Mouse (Mus musculus) hindbrain, postnatal 0 days (tissue): Measurements from ENCODE around the gene D11Wsu47e. TPM values are rescaled to one million over a fixed set of nuclear protein-coding genes. Genes with fewer than 3 reads are reported as not detected.

Experiments used
- ATAC-seq: fragments of 200-750 bp; cut with Nextera tagmentation; 2 replicates; pipeline ENCODE4 v1.8.0; 2017; ENCODE audit warnings: mild to moderate bottlenecking, moderate TSS enrichment, moderate library complexity
- DNase-seq: peaks from one replicate; pipeline ENCODE4 v3.0.0-alpha.2; 2015; ENCODE audit warnings: low spot score
- H3K27ac ChIP-seq: fragments of 300-500 bp; sonication (generic); 2 replicates; pipeline ENCODE4 v1.5.1; 2014; ENCODE audit warnings: mild to moderate bottlenecking
- H3K27me3 ChIP-seq: fragments of 300-500 bp; sonication (generic); 2 replicates; pipeline ENCODE4 v1.6.1; 2014; ENCODE audit warnings: low read length, mixed read lengths; ENCODE audit not compliant: insufficient read depth
- H3K36me3 ChIP-seq: fragments of 300-500 bp; sonication (generic); 2 replicates; pipeline ENCODE4 v1.6.1; 2014; ENCODE audit warnings: low read length, mixed read lengths; ENCODE audit not compliant: insufficient read depth
- H3K4me1 ChIP-seq: fragments of 300-500 bp; sonication (generic); 2 replicates; pipeline ENCODE4 v1.6.1; 2014; ENCODE audit warnings: antibody characterized with exemption, low read length, mixed read lengths; ENCODE audit not compliant: insufficient read depth
- H3K4me2 ChIP-seq: fragments of 300-500 bp; sonication (generic); 2 replicates; pipeline ENCODE4 v1.6.1; 2014; ENCODE audit warnings: low read depth, mild to moderate bottlenecking, low read length, moderate library complexity, mixed read lengths
- H3K4me3 ChIP-seq: fragments of 300-500 bp; sonication (generic); 2 replicates; pipeline ENCODE4 v1.5.1; 2014; ENCODE audit warnings: low read length
- H3K9ac ChIP-seq: fragments of 300-500 bp; sonication (generic); replicated peaks from 2 replicates; pipeline ENCODE4 v1.6.1; 2014; ENCODE audit warnings: mild to moderate bottlenecking, low read length, moderate library complexity, mixed read lengths
- H3K9me3 ChIP-seq: fragments of 300-500 bp; sonication (generic); 2 replicates; pipeline ENCODE4 v1.6.1; 2016; ENCODE audit warnings: low read length, mixed read lengths
- CTCF ChIP-seq: IDR thresholded peaks from 2 replicates; pipeline ENCODE4 v1.5.1; 2016; ENCODE audit warnings: antibody characterized with exemption, control low read depth, low read depth
- WGBS: fragments of 180-500 bp; shearing (Covaris S2); extraction: QIAGEN DNeasy Blood & Tissue Kit; methylation state at CpG from one replicate; pipeline ENCODE4 v1.1.7; 2014; 5-methylcytosine and 5-hydroxymethylcytosine counted together
- polyA plus RNA-seq: library from polyadenylated mRNA; unstranded; fragments of >200 nt; fragmentation: Nextera tagmentation; extraction: Ambion mirVana; gene quantifications from 2 replicates; pipeline ENCODE4 v1.2.1, GENCODE M21; 2015
- total RNA-seq: library from RNA; depleted of rRNA; stranded (reverse); fragments of >200 nt; gene quantifications from 2 replicates; pipeline ENCODE4 v1.2.3, GENCODE M21; 2014

Gene D11Wsu47e
- total and polyA plus RNA-seq, 2 experiments from 2014 or later = 17.7 to 22.5 TPM

DNA sequence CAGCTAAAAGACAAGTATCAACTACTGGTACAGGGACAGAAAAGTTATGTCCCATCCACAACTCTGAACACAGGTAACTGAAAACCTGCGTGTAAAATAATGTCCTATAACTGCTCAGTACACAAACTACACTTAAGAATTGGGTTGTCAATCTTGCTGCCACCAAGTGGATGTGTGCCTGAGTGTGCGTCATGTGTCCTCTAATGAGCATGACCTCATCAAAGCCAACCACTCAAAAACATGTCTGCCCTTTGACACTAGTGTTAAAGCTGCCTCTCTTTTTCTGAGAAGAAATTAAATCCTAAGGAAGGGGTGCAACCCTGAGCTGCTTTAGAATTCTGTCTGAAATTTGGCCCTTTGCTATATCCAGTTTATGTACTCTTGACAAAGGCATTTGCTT lies 19.9 kb upstream of the D11Wsu47e start:
- no peak for ATAC-seq
- H3K9ac ChIP-seq = no peak overlapping the region
- H3K36me3 ChIP-seq = peaks cover 31% of the 10 kb centered on the region
- H3K9me3 ChIP-seq = no peaks in the 10 kb centered on the region
- no peak for TF ChIP-seq CTCF
- H3K4me1 ChIP-seq = peaks cover 3% of the 10 kb centered on the region; the same call in 1 of the 2 replicates
- no peak for DNase-seq
- 56% methylated on average over 2 of the region's 2 CpGs for WGBS
- no peak overlapping the region for H3K4me3 ChIP-seq
- no peak overlapping the region for H3K27ac ChIP-seq
- H3K27me3 ChIP-seq = no peaks in the 10 kb centered on the region
- no peak overlapping the region for H3K4me2 ChIP-seq

DNA sequence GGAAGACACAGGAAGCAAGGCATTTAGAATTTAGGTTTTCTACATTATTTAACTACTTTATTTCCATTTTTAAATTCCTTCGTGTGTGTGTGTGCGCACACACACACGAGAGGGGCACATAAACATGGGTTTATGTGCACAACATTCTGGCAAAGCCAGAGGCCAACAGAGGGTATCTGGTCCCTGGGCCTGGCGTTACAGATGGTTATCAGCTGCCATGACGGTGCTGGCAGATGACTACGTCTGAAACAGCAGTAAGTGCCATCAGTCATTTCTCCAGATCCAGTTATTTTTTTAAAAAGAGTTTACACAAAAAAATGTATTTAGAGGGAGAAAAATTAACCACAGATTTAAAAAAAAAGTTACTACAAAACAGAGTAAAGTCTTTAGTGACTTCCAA lies 18.0 kb upstream of the D11Wsu47e start:
- no peak overlapping the region for H3K9ac ChIP-seq
- ATAC-seq (no peak), DNase-seq (no peak)
- no peaks in the 10 kb centered on the region for H3K27me3 ChIP-seq
- H3K4me3 ChIP-seq = no peak overlapping the region
- no peak overlapping the region for H3K4me2 ChIP-seq
- H3K27ac ChIP-seq = no peak overlapping the region
- peaks cover 28% of the 10 kb centered on the region; the same call in 1 of the 2 replicates for H3K36me3 ChIP-seq
- peaks cover 3% of the 10 kb centered on the region; the same call in 1 of the 2 replicates for H3K4me1 ChIP-seq
- TF ChIP-seq CTCF = no peak
- no peaks in the 10 kb centered on the region for H3K9me3 ChIP-seq
- 69% methylated on average over 6 of the region's 6 CpGs for WGBS

DNA sequence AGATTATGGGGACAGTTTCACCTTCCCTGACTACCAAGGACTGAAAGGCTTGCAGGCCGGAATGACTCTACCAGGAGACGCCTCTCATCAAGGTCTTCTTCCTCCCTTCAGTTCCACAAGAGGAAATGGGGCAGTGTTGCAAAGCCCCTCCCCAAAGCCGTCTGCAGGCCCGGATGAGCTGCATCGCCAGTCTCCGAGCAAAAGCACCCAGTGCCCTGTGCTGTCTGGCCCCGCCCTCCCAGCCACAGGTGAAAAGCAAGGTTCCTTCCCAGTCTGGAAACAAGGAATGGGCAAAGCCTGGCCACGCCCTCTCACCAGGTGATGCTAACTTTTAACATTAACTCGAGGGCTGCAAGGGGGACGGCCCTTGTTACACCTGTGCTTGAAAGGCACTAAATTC lies 17.6 kb upstream of the D11Wsu47e start:
- no peak for TF ChIP-seq CTCF
- H3K27ac ChIP-seq = no peak overlapping the region

DNA sequence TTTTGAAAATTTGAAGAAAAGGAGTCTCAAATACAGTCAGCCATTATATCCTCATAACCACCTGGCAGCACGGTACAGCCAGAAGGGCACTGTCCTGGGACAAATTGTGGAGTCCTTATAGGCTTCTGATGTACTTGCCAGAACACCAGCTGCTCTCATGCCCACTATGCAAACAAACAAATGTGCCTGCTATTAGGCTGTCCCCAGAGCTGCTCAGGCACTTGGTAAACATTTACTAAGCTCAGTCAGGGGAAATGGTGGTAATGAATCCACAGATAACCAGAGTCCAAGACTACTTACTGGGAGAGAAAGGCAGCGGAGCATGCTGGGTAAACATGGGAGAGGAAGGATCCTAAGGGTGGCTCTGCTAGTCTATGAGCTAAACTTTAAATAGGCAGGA lies 17.1 kb upstream of the D11Wsu47e start:
- Histone ChIP-seq H3K9me3 (no peaks in the 10 kb centered on the region), H3K27me3 (no peaks in the 10 kb centered on the region), H3K27ac (no peak overlapping the region), H3K4me3 (no peak overlapping the region), H3K4me1 (peaks cover 3% of the 10 kb centered on the region; the same call in 1 of the 2 replicates), H3K4me2 (no peak overlapping the region), H3K36me3 (peaks cover 19% of the 10 kb centered on the region; the same call in 1 of the 2 replicates), H3K9ac (no peak overlapping the region)
- WGBS = 60% methylated on average over 2 of the region's 2 CpGs
- no peak for TF ChIP-seq CTCF
- no peak for DNase-seq
- no peak for ATAC-seq

More for the DNA sequence above, 17.6 kb upstream of the D11Wsu47e start:
- 62% methylated on average over 10 of the region's 10 CpGs for WGBS
- peaks cover 3% of the 10 kb centered on the region; the same call in 1 of the 2 replicates for H3K4me1 ChIP-seq
- no peak overlapping the region for H3K4me3 ChIP-seq
- DNase-seq = no peak
- ATAC-seq = no peak
- H3K4me2 ChIP-seq = no peak overlapping the region
- no peak overlapping the region for H3K9ac ChIP-seq
- H3K27me3 ChIP-seq = no peaks in the 10 kb centered on the region
- peaks cover 23% of the 10 kb centered on the region; the same call in 1 of the 2 replicates for H3K36me3 ChIP-seq
- no peaks in the 10 kb centered on the region for H3K9me3 ChIP-seq

DNA sequence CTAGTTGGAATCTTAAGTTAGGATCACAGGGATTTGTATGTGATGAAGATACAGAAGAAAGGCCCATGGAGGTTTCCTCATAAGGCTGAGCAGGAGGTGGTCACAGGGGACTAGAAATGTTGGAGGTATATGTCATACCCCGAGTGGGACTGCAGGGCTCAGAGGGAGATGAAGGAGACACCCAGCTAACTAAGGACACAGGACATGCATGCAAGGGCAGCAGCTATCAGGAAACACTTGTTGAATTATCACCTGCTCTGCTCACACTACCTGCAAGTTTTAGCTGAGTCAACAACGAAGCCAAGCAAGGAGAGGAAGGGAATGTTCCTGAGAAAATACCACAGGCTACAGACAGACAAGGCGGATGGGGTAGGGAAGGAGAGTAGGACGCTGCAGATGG lies 16.5 kb upstream of the D11Wsu47e start:
- Histone ChIP-seq H3K36me3 (peaks cover 19% of the 10 kb centered on the region; the same call in 1 of the 2 replicates), H3K9ac (no peak overlapping the region), H3K4me1 (peaks cover 3% of the 10 kb centered on the region; the same call in 1 of the 2 replicates), H3K9me3 (no peaks in the 10 kb centered on the region), H3K27ac (no peak overlapping the region), H3K4me2 (no peak overlapping the region), H3K4me3 (no peak overlapping the region), H3K27me3 (no peaks in the 10 kb centered on the region)
- WGBS = 91% methylated on average over 4 of the region's 4 CpGs
- no peak for TF ChIP-seq CTCF
- ATAC-seq (no peak), DNase-seq (no peak)

DNA sequence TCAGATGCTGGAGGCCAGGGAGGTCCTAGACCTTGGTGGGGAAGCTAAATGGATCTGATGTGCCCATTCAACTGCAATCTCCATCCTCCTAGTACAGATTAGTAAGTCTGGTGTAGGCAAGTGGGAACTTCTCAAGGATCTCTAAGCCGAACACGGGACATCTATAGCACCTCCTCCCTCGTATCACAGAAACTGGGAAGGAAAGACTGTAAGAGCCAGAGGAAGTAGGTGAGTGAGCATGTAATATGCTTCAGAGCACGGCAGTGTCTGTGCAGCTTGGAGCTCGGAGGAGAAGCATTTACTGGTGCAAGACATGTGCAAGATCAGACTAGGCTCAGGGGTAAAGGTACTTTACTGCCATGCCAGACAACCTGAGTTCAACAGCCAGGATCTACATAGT lies 15.4 kb upstream of the D11Wsu47e start:
- H3K9ac ChIP-seq = no peak overlapping the region
- ATAC-seq (no peak), DNase-seq (no peak)
- H3K4me2 ChIP-seq = no peak overlapping the region
- no peaks in the 10 kb centered on the region for H3K27me3 ChIP-seq
- no peak overlapping the region for H3K27ac ChIP-seq
- H3K4me3 ChIP-seq = no peak overlapping the region
- TF ChIP-seq CTCF = no peak
- peaks cover 18% of the 10 kb centered on the region for H3K36me3 ChIP-seq
- peaks cover 3% of the 10 kb centered on the region; the same call in 1 of the 2 replicates for H3K4me1 ChIP-seq
- 92% methylated on average over 5 of the region's 5 CpGs for WGBS
- no peaks in the 10 kb centered on the region for H3K9me3 ChIP-seq

DNA sequence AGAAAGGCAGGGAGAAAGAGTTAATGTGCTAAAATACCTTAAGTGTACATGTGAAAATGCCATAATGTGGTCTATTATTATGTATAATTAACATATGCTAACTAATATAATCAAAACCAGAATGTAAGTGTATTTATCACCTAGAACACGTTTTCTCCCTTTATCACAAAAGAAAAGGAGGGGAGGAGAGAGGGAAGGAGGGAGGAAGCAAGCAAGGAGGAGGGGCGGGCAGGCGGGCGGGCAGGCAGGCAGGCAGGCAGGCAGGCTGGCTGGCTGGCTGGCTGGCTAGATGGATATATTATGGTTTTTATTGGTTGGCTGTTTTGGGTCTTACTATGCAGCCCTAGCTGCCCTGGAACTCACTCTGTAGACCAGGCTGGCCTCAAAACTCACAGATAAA lies 14.5 kb upstream of the D11Wsu47e start:
- no peak for DNase-seq
- Histone ChIP-seq H3K27ac (no peak overlapping the region), H3K27me3 (no peaks in the 10 kb centered on the region), H3K36me3 (peaks cover 20% of the 10 kb centered on the region), H3K9me3 (no peaks in the 10 kb centered on the region), H3K4me1 (peaks cover 3% of the 10 kb centered on the region; the same call in 1 of the 2 replicates), H3K9ac (no peak overlapping the region), H3K4me3 (no peak overlapping the region), H3K4me2 (no peak overlapping the region)
- no peak for TF ChIP-seq CTCF
- WGBS = 81% methylated on average over 4 of the region's 4 CpGs
- ATAC-seq = no peak
